Mouse (Mus musculus): Measurements from ENCODE around the gene Cd276. TPM values are rescaled to one million over a fixed set of nuclear protein-coding genes. Genes with fewer than 3 reads are reported as not detected.
"Not testable (repeated sequence)": the region's sequence is repeated elsewhere in the genome, so short reads cannot be mapped to it uniquely, and the experiment has no call there.

Gene Cd276
- polyA plus RNA-seq, 1 experiment from 2014 or later, result 45.4 TPM

DNA sequence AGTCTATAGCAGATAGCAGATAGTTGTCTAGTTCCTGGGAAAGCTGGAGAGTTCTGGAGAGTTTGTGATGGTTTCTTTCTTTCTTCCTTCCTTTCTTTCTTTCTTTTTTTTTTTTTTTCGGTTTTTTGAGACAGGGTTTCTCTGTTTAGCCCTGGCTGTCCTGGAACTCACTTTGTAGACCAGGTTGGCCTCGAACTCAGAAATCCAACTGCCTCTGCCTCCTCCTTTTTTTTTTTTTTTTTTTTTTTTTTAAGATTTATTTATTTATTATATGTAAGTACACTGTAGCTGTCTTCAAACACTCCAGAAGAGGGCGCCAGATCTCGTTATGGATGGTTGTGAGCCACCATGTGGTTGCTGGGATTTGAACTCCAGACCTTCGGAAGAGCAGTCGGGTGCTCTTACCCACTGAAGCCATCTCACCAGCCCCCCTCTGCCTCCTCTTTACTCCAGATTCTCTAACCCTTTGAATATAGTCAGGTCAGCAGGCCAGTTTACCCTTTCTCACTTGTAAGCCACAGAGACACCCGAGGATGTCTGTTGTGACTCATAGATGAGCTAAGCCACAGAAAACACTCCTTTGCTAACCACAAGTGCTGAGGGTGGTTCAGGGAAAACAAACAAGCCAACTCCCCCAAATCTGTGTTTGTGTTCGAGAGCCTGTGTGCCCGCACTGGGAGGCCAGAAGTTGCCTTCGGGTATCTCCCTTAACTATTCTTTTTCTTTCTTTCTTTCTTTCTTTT, 25.4 kb upstream of the Cd276 start:
- H3K4me3 ChIP-seq (ENCODE audit: low read length); H3K4me1 ChIP-seq (ENCODE audit: control insufficient read depth, insufficient read depth, low read length); H3K27me3 ChIP-seq (ENCODE audit: control insufficient read depth, insufficient read depth, low read length); H3K27ac ChIP-seq (ENCODE audit: low read depth, low read length); H3K9ac ChIP-seq (ENCODE audit: low read depth, low read length); H3K36me3 ChIP-seq (ENCODE audit: control insufficient read depth, insufficient read depth, low read length); ATAC-seq (ENCODE audit: low FRiP score, low TSS enrichment); H3K9me3 ChIP-seq (ENCODE audit: control insufficient read depth, low read length); H3K4me2 ChIP-seq (replicated peaks; ENCODE audit: low read depth, low read length): not testable (repeated sequence)
- 74% methylated on average over 10 of the region's 10 CpGs for WGBS

DNA sequence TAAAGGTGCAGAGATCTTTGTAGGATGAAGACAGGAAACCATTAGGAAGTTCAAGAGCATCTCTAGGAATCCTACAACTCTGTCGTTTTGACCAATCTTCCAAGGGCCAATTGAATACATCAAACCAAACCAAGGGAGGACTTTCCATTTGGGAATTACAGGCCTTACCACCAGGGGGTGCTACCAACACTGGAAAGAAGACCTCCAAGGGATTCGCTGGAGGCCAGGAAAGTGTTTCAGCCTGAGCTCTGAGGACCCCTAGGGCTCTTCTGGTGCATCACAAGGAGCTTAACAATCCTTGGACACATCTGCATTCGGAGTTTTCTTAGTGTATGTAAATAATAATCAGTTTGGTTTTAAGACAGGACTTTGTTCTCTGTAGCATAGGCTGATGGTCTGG, 23.4 kb upstream of the Cd276 start:
- H3K9ac ChIP-seq (ENCODE audit: low read depth, low read length), result no peak overlapping the region
- 26% methylated on average over 3 of the region's 3 CpGs for WGBS
- H3K27me3 ChIP-seq (ENCODE audit: control insufficient read depth, insufficient read depth, low read length), result no peaks in the 10 kb centered on the region
- ATAC-seq (ENCODE audit: low FRiP score, low TSS enrichment), result no peak
- H3K36me3 ChIP-seq (ENCODE audit: control insufficient read depth, insufficient read depth, low read length), result no peaks in the 10 kb centered on the region
- H3K9me3 ChIP-seq (ENCODE audit: control insufficient read depth, low read length), result no peaks in the 10 kb centered on the region
- H3K4me2 ChIP-seq (replicated peaks; ENCODE audit: low read depth, low read length), result no peak overlapping the region
- no peak overlapping the region for H3K27ac ChIP-seq (ENCODE audit: low read depth, low read length)
- peaks cover 9% of the 10 kb centered on the region for H3K4me1 ChIP-seq (ENCODE audit: control insufficient read depth, insufficient read depth, low read length)
- H3K4me3 ChIP-seq (ENCODE audit: low read length), result no peak overlapping the region

DNA sequence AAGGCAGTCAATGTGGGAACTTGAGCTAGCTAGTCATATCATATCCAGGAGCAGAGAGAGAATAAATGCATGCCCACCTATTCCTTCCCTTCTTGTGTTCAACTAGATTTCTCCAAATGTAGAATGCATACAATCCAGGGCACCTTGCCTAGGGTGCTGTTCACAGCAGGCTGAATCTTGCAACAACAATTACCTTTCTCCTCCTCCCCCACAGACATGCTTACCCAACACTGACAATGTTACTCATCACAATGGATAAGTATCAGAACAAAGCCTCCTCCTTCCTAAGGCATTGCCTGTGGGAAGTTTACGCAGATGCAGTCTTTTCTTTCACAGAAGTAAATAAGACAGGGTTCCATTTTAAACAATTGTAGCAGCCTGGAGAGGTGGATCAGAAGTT, 15.8 kb upstream of the Cd276 start:
- H3K4me1 ChIP-seq (ENCODE audit: control insufficient read depth, insufficient read depth, low read length), result no peaks in the 10 kb centered on the region
- H3K27ac ChIP-seq (ENCODE audit: low read depth, low read length), result no peak overlapping the region
- no peak overlapping the region for H3K4me2 ChIP-seq (replicated peaks; ENCODE audit: low read depth, low read length)
- H3K9ac ChIP-seq (ENCODE audit: low read depth, low read length), result no peak overlapping the region
- H3K27me3 ChIP-seq (ENCODE audit: control insufficient read depth, insufficient read depth, low read length), result no peaks in the 10 kb centered on the region
- no peak for ATAC-seq (ENCODE audit: low FRiP score, low TSS enrichment)
- no peak overlapping the region for H3K4me3 ChIP-seq (ENCODE audit: low read length)
- H3K36me3 ChIP-seq (ENCODE audit: control insufficient read depth, insufficient read depth, low read length), result no peaks in the 10 kb centered on the region
- no peaks in the 10 kb centered on the region for H3K9me3 ChIP-seq (ENCODE audit: control insufficient read depth, low read length)
- WGBS, result 100% methylated on average over 1 of the region's 1 CpGs

DNA sequence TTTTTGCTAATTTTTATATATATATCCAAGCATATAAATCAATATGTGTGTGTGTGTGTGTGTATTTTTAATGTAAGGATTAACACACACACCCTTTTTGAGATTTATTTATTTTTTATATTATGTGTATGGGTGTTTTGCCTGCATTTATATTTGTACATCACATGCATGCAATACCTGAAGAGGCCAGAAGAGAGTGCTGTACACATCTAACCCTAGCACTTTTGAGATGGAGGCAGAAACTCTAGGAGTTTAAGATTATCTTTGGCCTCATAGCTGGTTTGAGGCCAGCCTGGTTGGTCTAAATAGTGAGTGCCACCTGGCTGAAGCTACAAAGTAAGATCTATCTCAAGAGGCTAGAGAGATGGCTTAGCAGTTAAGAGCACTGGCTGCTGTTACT, 12.4 kb upstream of the Cd276 start:
- Histone ChIP-seq H3K4me3 (ENCODE audit: low read length) (no peak overlapping the region), H3K27me3 (ENCODE audit: control insufficient read depth, insufficient read depth, low read length) (no peaks in the 10 kb centered on the region), H3K4me1 (ENCODE audit: control insufficient read depth, insufficient read depth, low read length) (no peaks in the 10 kb centered on the region), H3K27ac (ENCODE audit: low read depth, low read length) (no peak overlapping the region), H3K36me3 (ENCODE audit: control insufficient read depth, insufficient read depth, low read length) (no peaks in the 10 kb centered on the region), H3K9ac (ENCODE audit: low read depth, low read length) (no peak overlapping the region), H3K4me2 (replicated peaks; ENCODE audit: low read depth, low read length) (no peak overlapping the region), H3K9me3 (ENCODE audit: control insufficient read depth, low read length) (no peaks in the 10 kb centered on the region)
- ATAC-seq (ENCODE audit: low FRiP score, low TSS enrichment), result no peak

DNA sequence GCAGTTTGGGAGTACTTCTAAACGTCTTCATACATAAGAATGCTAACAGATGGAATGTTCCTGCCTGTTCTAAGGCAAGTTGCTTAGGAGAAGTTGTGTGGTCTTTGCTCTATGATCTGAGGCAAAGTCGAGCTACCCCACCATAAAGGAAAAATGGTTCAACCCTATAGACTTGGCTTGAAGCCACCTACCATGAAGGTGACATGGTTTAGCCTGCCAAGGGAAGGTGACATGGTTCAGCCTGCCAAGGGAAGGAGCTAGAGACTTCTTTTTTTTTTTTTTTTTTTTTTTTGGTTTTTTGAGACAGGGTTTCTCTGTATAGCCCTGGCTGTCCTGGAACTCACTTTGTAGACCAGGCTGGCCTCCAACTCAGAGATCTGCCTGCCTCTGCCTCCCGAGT, 10.7 kb upstream of the Cd276 start:
- H3K27me3 ChIP-seq (ENCODE audit: control insufficient read depth, insufficient read depth, low read length); H3K4me2 ChIP-seq (replicated peaks; ENCODE audit: low read depth, low read length); H3K4me3 ChIP-seq (ENCODE audit: low read length); H3K36me3 ChIP-seq (ENCODE audit: control insufficient read depth, insufficient read depth, low read length); H3K9ac ChIP-seq (ENCODE audit: low read depth, low read length); H3K9me3 ChIP-seq (ENCODE audit: control insufficient read depth, low read length); H3K27ac ChIP-seq (ENCODE audit: low read depth, low read length); H3K4me1 ChIP-seq (ENCODE audit: control insufficient read depth, insufficient read depth, low read length); ATAC-seq (ENCODE audit: low FRiP score, low TSS enrichment): not testable (repeated sequence)
- 84% methylated on average over 3 of the region's 3 CpGs for WGBS

DNA sequence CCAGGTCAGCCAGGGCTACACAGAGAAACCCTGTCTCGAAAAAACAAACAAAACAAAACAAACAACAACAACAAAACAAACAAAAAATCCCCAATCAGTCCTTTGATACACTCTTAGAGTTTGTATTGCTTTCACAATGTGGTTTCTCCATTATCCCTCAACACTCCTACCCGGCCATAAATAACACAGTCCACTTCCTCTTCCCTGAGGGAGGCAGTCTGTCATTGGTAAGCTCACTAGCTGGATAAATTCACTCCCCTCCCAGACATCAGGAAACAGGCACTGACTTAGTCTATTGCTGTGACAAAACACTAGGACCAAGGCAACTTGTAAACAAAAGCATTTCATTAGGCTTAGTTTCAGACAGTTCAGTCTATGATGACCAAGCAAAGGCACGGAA, 5.0 kb upstream of the Cd276 start:
- no peaks in the 10 kb centered on the region for H3K36me3 ChIP-seq (ENCODE audit: control insufficient read depth, insufficient read depth, low read length)
- no peak overlapping the region for H3K27ac ChIP-seq (ENCODE audit: low read depth, low read length)
- no peak overlapping the region for H3K4me3 ChIP-seq (ENCODE audit: low read length)
- H3K4me2 ChIP-seq (replicated peaks; ENCODE audit: low read depth, low read length), result no peak overlapping the region
- H3K9ac ChIP-seq (ENCODE audit: low read depth, low read length), result no peak overlapping the region
- H3K4me1 ChIP-seq (ENCODE audit: control insufficient read depth, insufficient read depth, low read length), result no peaks in the 10 kb centered on the region
- ATAC-seq (ENCODE audit: low FRiP score, low TSS enrichment), result no peak
- H3K9me3 ChIP-seq (ENCODE audit: control insufficient read depth, low read length), result no peaks in the 10 kb centered on the region
- WGBS, result 62% methylated on average over 3 of the region's 3 CpGs
- no peaks in the 10 kb centered on the region for H3K27me3 ChIP-seq (ENCODE audit: control insufficient read depth, insufficient read depth, low read length)

DNA sequence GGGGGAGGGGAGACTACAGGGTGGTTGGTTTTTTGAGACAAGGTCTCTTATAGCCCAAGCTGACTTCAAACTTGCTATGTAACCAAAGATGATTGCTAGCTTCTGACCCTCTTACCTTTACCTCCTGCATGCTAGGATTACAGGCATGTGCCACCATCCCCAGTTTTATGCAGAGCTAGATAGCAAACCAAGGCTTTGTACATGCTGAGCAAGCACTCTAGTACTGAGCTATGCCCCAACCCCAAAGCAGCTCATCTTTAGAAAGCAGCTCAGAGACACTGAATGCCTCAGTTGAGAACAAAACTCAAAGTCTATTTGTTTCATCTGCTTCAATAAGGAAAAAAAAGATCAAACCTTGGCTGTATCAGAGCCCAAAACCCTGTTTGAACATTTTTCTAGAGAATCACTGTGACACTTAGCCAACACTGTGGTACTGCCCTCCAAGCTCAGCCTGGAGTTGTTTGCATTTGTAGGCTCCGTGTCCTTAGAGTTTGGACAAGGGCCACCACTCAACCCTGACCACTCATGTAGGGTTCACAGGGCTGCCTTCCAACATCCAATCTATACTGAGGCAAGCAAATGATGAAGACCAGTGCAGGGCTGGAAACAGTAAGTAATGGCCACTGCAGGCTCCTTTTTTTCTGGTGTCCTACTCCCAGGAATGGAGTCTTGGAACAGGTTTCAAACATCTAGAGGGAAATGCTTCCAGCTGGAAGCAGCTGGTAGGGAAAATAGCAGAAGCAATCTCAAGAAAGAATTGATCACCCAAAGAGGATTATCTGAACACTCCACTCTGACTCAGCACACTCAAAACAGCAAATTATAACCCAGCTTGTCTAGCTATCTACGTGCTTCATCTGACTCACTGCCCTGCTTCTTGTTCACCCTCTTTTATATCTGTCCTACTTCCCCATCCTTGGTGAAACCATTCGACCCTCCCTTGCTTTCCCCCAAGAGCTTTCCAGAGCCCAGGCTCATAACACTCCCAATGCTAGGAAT, 2.5 kb upstream of the Cd276 start:
- no peaks in the 10 kb centered on the region for H3K27me3 ChIP-seq (ENCODE audit: control insufficient read depth, insufficient read depth, low read length)
- no peaks in the 10 kb centered on the region for H3K9me3 ChIP-seq (ENCODE audit: control insufficient read depth, low read length)
- 71% methylated on average over 3 of the region's 3 CpGs for WGBS
- H3K4me3 ChIP-seq (ENCODE audit: low read length), result no peak overlapping the region
- no peak overlapping the region for H3K9ac ChIP-seq (ENCODE audit: low read depth, low read length)
- peaks cover 12% of the 10 kb centered on the region; the same call in 1 of the 2 replicates for H3K4me1 ChIP-seq (ENCODE audit: control insufficient read depth, insufficient read depth, low read length)
- H3K36me3 ChIP-seq (ENCODE audit: control insufficient read depth, insufficient read depth, low read length), result no peaks in the 10 kb centered on the region
- no peak overlapping the region for H3K27ac ChIP-seq (ENCODE audit: low read depth, low read length)
- H3K4me2 ChIP-seq (replicated peaks; ENCODE audit: low read depth, low read length), result no peak overlapping the region
- ATAC-seq (ENCODE audit: low FRiP score, low TSS enrichment), result no peak

DNA sequence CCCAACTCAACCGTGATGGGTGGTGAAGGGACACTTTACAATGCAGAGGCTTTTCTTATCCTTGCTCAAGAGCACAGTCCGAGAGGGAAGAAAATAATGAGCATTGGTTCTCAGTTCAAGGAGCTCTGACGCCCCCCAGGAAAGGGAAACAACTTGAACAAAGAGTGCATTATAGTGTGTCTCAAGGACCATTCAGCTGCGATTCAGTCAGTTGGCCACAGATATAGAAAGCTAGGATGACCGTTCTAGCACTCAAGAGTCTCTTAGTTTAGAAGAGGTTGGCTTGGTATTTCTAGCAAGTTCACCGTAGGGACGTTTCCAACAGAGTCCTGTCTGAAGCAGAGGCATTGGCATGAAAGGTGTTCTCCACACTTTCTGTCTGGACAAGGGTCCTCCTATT, 1.4 kb upstream of the Cd276 start:
- no peaks in the 10 kb centered on the region for H3K27me3 ChIP-seq (ENCODE audit: control insufficient read depth, insufficient read depth, low read length)
- H3K4me1 ChIP-seq (ENCODE audit: control insufficient read depth, insufficient read depth, low read length), result peaks cover 12% of the 10 kb centered on the region; the same call in 1 of the 2 replicates
- H3K4me3 ChIP-seq (ENCODE audit: low read length), result no peak overlapping the region
- H3K4me2 ChIP-seq (replicated peaks; ENCODE audit: low read depth, low read length), result no peak overlapping the region
- no peaks in the 10 kb centered on the region for H3K9me3 ChIP-seq (ENCODE audit: control insufficient read depth, low read length)
- WGBS, result 71% methylated on average over 7 of the region's 7 CpGs
- no peak overlapping the region for H3K27ac ChIP-seq (ENCODE audit: low read depth, low read length)
- no peaks in the 10 kb centered on the region for H3K36me3 ChIP-seq (ENCODE audit: control insufficient read depth, insufficient read depth, low read length)
- ATAC-seq (ENCODE audit: low FRiP score, low TSS enrichment), result no peak
- H3K9ac ChIP-seq (ENCODE audit: low read depth, low read length), result no peak overlapping the region
